Mouse (Mus musculus): Measurements from ENCODE around the gene Arap1. TPM values are rescaled to one million over a fixed set of nuclear protein-coding genes. Genes with fewer than 3 reads are reported as not detected.
A peak's percentile ranks its signal among the peaks of the same experiment; 100 is the strongest.

The Arap1 gene
- polyA plus RNA-seq, 1 experiment from 2014 or later: 6.2 TPM

GRCm38 (mm10) chr7:101316591-101317001, 31.3 kb upstream of the Arap1 start:
- Histone ChIP-seq H3K27me3 (peaks cover 24% of the 10 kb centered on the region), H3K27ac (no peak overlapping the region), H3K4me1 (replicated peaks) (peaks cover 9% of the 10 kb centered on the region), H3K9ac (replicated peaks) (no peak overlapping the region), H3K4me2 (replicated peaks) (no peak overlapping the region), H3K36me3 (no peaks in the 10 kb centered on the region), H3K9me3 (no peaks in the 10 kb centered on the region), H3K4me3 (replicated peaks) (no peak overlapping the region)
- 77% methylated on average over 6 of the region's 6 CpGs for WGBS
- no peak for ATAC-seq

- 81% methylated on average over 3 of the region's 3 CpGs for WGBS
Measured at GRCm38 (mm10) chr7:101317014-101317413, 30.9 kb upstream of the Arap1 start, which contains the start of gene Stard10. Gene Stard10, plus strand, starts transcription at chr7:101317086.

DNA sequence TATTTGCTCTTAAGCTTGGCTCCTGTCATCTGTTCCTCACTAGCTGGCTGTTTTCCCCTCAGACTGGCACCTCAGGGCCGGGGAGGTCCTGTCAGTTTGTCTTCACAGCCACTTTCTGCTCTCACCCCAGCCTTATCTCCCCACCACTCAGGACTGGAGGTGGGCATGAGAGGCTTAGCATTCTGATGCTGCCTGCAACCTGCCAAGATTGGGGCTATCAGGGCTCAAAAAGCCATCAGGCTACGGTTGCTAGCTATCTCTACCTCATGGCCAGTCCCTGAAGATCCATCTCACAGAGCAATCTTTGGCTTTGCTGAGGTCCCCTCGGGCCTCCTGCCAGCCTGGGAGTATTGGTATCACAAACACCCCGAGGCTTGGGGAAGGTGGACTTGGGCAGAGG, 29.0 kb upstream of the Arap1 start:
- 71% methylated on average over 4 of the region's 4 CpGs for WGBS
- H3K4me1 ChIP-seq (replicated peaks): peaks cover 18% of the 10 kb centered on the region
- H3K4me3 ChIP-seq (replicated peaks): no peak overlapping the region
- no peak overlapping the region for H3K27ac ChIP-seq
- no peaks in the 10 kb centered on the region for H3K36me3 ChIP-seq
- peaks cover 38% of the 10 kb centered on the region for H3K27me3 ChIP-seq
- H3K4me2 ChIP-seq (replicated peaks): no peak overlapping the region
- H3K9ac ChIP-seq (replicated peaks): no peak overlapping the region
- no peaks in the 10 kb centered on the region for H3K9me3 ChIP-seq
- ATAC-seq: no peak

More at GRCm38 (mm10) chr7:101317014-101317413, 30.9 kb upstream of the Arap1 start, which contains the start of gene Stard10:
- no peak for ATAC-seq
- peaks cover 27% of the 10 kb centered on the region for H3K27me3 ChIP-seq
- H3K36me3 ChIP-seq: no peaks in the 10 kb centered on the region
- H3K4me2 ChIP-seq (replicated peaks): no peak within 1 kb of the TSS
- no peaks in the 10 kb centered on the region for H3K9me3 ChIP-seq
- H3K4me1 ChIP-seq (replicated peaks): peaks cover 13% of the 10 kb centered on the region
- H3K27ac ChIP-seq: no peak within 1 kb of the TSS
- H3K9ac ChIP-seq (replicated peaks): no peak within 1 kb of the TSS
- H3K4me3 ChIP-seq (replicated peaks): no peak within 1 kb of the TSS

DNA sequence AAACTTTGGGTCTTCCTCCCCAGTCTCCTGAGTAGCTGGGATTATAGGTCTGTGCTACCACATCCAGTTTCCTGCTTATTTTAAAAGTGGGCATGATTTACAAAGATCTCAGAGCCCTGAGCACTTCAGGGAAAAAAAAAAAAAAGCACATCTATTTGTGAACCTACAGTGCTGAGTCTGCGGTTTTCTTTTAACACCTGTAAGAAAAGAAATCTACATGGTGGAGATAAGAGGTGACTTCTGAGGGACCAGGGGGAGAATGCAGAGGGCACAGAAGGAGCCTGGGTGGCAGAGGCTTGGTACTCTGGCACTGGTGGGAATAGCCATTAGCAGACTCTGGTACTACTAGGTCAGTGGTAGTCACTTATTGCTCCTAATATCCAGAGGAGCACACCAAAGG, 28.1 kb upstream of the Arap1 start:
- no peak overlapping the region for H3K4me2 ChIP-seq (replicated peaks)
- peaks cover 18% of the 10 kb centered on the region for H3K4me1 ChIP-seq (replicated peaks)
- H3K27me3 ChIP-seq: peaks cover 38% of the 10 kb centered on the region
- no peak overlapping the region for H3K4me3 ChIP-seq (replicated peaks)
- no peak for ATAC-seq
- no peaks in the 10 kb centered on the region for H3K36me3 ChIP-seq
- no peaks in the 10 kb centered on the region for H3K9me3 ChIP-seq
- no peak overlapping the region for H3K9ac ChIP-seq (replicated peaks)
- no peak overlapping the region for H3K27ac ChIP-seq
- 81% methylated on average over 1 of the region's 1 CpGs for WGBS

DNA sequence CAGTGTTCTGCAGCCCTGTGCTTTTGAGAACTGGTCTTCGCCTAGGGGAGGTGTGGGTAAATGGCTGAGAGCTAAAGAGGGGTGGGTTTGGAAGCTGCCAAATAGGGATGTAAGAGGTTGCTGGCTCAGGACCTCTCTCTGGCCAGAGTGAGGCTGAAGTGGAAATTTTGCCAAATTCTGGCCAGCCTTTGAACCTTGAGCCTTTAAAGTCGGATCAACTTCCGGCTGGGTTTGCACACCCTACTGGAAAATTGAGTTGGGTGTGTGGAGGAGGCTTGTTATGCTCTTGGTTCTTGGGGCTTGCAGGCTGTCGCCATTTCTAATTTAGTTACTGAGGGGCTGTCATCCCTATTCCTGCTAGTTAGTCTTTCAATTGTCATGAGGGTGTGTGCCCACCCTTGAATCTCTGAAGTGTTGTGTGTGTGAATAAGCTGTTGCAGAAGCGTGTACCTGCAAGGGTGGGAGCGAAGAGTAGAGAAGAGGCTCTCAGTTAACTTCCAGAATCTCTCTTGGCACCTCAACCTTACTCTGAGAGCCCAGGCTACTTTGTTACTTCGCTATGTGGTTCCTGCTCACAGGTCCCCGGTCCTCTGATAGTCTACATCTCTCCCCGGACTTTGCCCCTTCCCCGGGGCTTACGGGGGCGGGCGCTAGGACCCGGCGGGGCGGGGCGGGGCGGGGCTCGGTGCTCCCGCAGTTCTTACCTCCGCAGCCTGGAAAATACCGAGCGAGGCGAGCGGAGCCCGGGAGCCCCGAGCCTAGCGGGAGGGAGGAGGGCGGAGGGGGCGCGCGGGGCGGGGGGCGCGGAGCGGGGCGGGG, 27.3 kb upstream of the Arap1 start:
- Histone ChIP-seq H3K4me3 (replicated peaks) (peak overlapping the region; percentile 75), H3K36me3 (no peaks in the 10 kb centered on the region), H3K27ac (no peak overlapping the region), H3K9me3 (no peaks in the 10 kb centered on the region), H3K4me2 (replicated peaks) (peak overlapping the region; percentile 96), H3K9ac (replicated peaks) (peak overlapping the region; percentile 79), H3K4me1 (replicated peaks) (peaks cover 18% of the 10 kb centered on the region), H3K27me3 (peaks cover 38% of the 10 kb centered on the region)
- ATAC-seq: peak; percentile 82
- WGBS: 4% methylated on average over 29 of the region's 37 CpGs

DNA sequence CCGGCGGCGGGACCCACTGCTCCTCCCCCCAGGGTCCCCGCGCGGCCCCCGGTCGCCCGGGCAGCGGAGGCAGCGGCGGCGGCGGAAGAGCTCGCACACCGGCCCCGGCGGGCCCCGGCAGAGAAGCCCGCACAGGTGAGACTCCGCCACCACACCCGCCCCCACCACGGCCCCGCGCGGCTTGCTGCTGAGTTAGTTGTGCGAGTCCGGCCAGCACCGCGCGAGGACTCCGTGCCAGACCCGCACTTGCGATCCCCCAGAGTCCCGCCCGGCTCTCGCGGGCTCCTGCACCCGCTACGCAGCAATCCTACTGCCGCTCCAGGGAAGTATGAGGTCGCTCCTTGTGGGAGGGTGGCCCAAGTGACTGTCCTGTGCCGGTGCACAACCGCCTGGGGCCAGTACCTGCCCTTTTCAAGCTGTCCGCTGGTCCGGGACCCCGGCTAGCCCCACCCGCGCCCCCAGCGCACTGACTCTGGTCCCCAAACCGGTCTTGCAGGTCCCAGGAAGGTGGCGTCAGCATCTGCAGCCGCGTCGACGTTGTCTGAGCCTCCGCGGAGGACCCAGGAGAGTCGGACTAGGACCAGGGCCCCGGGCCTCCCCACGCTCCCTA, 26.5 kb upstream of the Arap1 start:
- peak overlapping the region; percentile 96 for H3K4me2 ChIP-seq (replicated peaks)
- H3K27me3 ChIP-seq: peaks cover 38% of the 10 kb centered on the region
- no peaks in the 10 kb centered on the region for H3K9me3 ChIP-seq
- WGBS: under 1% methylated on average over 60 of the region's 61 CpGs
- H3K4me1 ChIP-seq (replicated peaks): peaks cover 18% of the 10 kb centered on the region
- no peak overlapping the region for H3K27ac ChIP-seq
- H3K36me3 ChIP-seq: no peaks in the 10 kb centered on the region
- H3K4me3 ChIP-seq (replicated peaks): peak overlapping the region; percentile 75
- peak; percentile 73 for ATAC-seq
- peak overlapping the region; percentile 79 for H3K9ac ChIP-seq (replicated peaks)

GRCm38 (mm10) chr7:101323141-101323594, 24.7 kb upstream of the Arap1 start:
- Histone ChIP-seq H3K27ac (no peak overlapping the region), H3K9me3 (no peaks in the 10 kb centered on the region), H3K4me3 (replicated peaks) (no peak overlapping the region), H3K4me1 (replicated peaks) (peaks cover 19% of the 10 kb centered on the region), H3K4me2 (replicated peaks) (no peak overlapping the region), H3K9ac (replicated peaks) (no peak overlapping the region), H3K27me3 (peaks cover 34% of the 10 kb centered on the region), H3K36me3 (no peaks in the 10 kb centered on the region)
- WGBS: 78% methylated on average over 4 of the region's 4 CpGs
- ATAC-seq: no peak

DNA sequence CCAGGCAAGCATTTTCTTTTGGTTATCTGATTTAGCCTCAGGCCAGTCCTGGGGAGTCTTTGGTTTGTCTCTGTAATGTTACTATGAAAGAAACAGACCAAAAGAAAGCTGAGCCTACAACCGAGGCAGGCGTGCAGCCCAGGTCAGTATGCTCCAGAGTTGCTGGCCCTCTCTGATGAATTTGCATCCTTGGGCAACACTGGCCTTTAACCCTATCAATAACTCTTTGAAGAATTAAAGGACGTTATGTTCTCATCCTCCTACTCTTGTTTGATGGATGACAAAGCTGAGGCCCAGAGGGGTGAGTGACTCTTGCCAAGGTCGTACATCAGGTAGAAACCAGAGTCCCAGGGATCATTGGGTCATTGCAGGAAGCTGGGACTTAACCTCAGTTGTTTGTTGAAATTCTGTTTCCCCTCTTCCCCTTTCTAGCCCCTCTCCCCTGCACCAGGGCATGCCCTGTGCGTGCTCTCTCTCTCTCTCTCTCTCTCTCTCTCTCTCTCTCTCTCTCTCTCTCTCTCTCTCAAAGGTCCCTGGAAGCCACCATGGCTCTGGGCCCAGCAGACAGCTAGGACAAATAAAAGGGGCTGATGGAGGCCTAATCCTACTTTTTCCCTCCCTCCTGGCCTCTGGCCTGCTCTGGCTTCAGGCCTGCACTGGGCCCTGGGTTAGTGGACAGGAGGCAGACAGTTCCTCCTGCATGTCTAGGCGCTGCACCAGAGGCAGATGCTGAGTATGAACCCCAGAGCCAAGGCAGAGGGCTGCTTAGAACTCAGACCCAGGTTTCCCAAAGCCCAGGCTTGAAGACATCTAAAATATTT, 23.5 kb upstream of the Arap1 start:
- no peak overlapping the region for H3K27ac ChIP-seq
- no peak for ATAC-seq

GRCm38 (mm10) chr7:101326006-101326405, 21.9 kb upstream of the Arap1 start:
- H3K4me2 ChIP-seq (replicated peaks): no peak overlapping the region
- no peaks in the 10 kb centered on the region for H3K36me3 ChIP-seq
- no peak for ATAC-seq
- 84% methylated on average over 5 of the region's 5 CpGs for WGBS
- no peak overlapping the region for H3K27ac ChIP-seq
- H3K4me3 ChIP-seq (replicated peaks): no peak overlapping the region
- H3K9ac ChIP-seq (replicated peaks): no peak overlapping the region
- H3K9me3 ChIP-seq: no peaks in the 10 kb centered on the region
- peaks cover 17% of the 10 kb centered on the region for H3K27me3 ChIP-seq
- peaks cover 26% of the 10 kb centered on the region for H3K4me1 ChIP-seq (replicated peaks)

More for the DNA sequence above, 23.5 kb upstream of the Arap1 start:
- Histone ChIP-seq H3K4me1 (replicated peaks) (peaks cover 29% of the 10 kb centered on the region), H3K9ac (replicated peaks) (no peak overlapping the region), H3K4me3 (replicated peaks) (no peak overlapping the region), H3K9me3 (no peaks in the 10 kb centered on the region), H3K36me3 (no peaks in the 10 kb centered on the region), H3K4me2 (replicated peaks) (no peak overlapping the region), H3K27me3 (peaks cover 28% of the 10 kb centered on the region)
- 75% methylated on average over 6 of the region's 6 CpGs for whole genome bisulfite sequencing

- ATAC-seq: no peak
- 70% methylated on average over 5 of the region's 5 CpGs for WGBS
- no peak overlapping the region for H3K4me3 ChIP-seq (replicated peaks)
Measured at GRCm38 (mm10) chr7:101327263-101327662, 20.6 kb upstream of the Arap1 start.

DNA sequence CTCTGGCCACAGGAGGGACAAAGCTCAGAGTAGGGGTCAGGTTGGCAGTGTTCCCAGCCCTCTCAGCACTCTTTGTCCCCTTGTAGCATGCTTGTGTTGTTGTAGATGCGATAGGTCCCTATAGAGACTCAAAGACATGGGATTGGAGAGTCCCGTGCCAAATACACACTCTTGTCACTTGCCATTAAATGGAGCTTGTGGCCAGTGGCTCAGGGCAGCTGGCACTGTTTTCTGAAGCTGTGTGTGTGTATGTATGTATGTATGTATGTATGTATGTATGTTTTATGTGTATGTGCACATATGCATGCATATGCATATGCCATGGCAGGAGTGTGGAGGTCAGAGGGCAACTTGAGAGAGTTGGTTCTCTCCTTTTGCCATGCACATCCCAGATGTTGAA, 20.1 kb upstream of the Arap1 start:
- H3K9me3 ChIP-seq: no peaks in the 10 kb centered on the region
- H3K27me3 ChIP-seq: 0 out of 2 replicates have a peak, but pooled peaks cover 6% of the 10 kb centered on the region
- 85% methylated on average over 2 of the region's 2 CpGs for WGBS
- no peak overlapping the region for H3K4me3 ChIP-seq (replicated peaks)
- no peak overlapping the region for H3K9ac ChIP-seq (replicated peaks)
- no peak overlapping the region for H3K4me2 ChIP-seq (replicated peaks)
- peaks cover 18% of the 10 kb centered on the region for H3K4me1 ChIP-seq (replicated peaks)
- no peak for ATAC-seq
- no peaks in the 10 kb centered on the region for H3K36me3 ChIP-seq
- no peak overlapping the region for H3K27ac ChIP-seq

More at GRCm38 (mm10) chr7:101327263-101327662, 20.6 kb upstream of the Arap1 start:
- H3K27ac ChIP-seq: no peak overlapping the region
- H3K9ac ChIP-seq (replicated peaks): no peak overlapping the region
- H3K36me3 ChIP-seq: no peaks in the 10 kb centered on the region
- peaks cover 11% of the 10 kb centered on the region for H3K27me3 ChIP-seq
- H3K9me3 ChIP-seq: no peaks in the 10 kb centered on the region
- H3K4me2 ChIP-seq (replicated peaks): no peak overlapping the region
- H3K4me1 ChIP-seq (replicated peaks): peaks cover 19% of the 10 kb centered on the region
